In the genomic region with DNA sequence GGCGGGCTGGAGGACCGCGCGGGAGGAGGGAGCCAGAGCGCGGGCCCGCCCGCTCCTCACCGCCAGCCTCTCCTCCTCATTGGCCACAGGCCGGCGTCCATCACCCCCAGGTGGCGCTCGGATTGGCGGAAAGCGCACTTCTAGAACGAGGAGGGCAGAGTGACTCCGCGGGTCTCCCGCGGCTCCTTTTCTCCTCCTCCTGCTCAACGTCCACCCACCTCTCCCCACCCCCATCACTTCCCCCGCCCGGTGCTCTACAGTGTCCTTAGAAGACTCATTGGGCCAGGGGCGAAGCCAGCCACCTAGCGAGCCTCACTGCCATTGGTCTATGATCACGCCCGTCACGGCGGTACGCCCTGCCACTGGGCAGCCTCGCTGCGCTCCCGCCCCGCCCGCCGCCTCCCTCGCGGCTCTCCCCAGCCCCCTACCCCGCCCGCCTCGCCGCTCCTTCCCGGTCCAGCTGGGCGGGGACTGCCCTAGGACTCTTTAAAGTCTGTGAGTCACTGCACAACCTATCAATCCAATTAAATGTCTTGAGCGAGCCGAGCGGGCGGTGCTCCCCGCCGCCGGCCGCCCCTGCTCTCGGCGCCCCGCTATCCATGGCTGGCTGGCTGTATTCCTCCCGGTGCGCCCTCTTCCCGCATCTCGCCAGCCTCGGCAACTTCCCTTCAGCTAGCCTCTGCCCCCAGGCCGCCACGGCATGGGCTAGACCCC, we compare ENCODE assay signal across 8 mouse cellular contexts. TPM values are rescaled to one million over a fixed set of nuclear protein-coding genes. Genes with fewer than 3 reads are reported as not detected.
DNase-seq lines count a peak whose midpoint lies in the region; ATAC-seq and TF ChIP-seq lines count a peak whose summit lies in the region.

Gene Sertad2 (plus strand): TSS at position 515 of the 714 bp plus-strand sequence.

- peak within 1 kb of the TSS; percentile 88 for H3K27ac ChIP-seq in ES-Bruce4 (ENCODE audit: insufficient read depth, low read length)
- peak within 1 kb of the TSS; percentile 92 for H3K27ac ChIP-seq in forebrain, embryonic 13.5 days
- peak within 1 kb of the TSS; percentile 83 for H3K27ac ChIP-seq in liver, postnatal 0 days (ENCODE audit: low read depth)
- H3K27ac ChIP-seq in neural tube, embryonic 14.5 days (ENCODE audit: low read depth, low read length) = peak within 1 kb of the TSS; percentile 93

- peak; percentile 96 for ATAC-seq in cerebellum, adult (ENCODE audit: insufficient number of reproducible peaks, low FRiP score, low TSS enrichment)
- peak; percentile 99 for ATAC-seq in forebrain, embryonic 13.5 days
- ATAC-seq in liver, postnatal 0 days = peak; percentile 95
- ATAC-seq in neural tube, embryonic 14.5 days (ENCODE audit: low read depth) = peak; percentile 100

- TF ChIP-seq POLR2A in ES-Bruce4 (IDR thresholded peaks at IDR 0.05; ENCODE audit: insufficient read depth, low read length) = peak; percentile 24

- H3K4me2 ChIP-seq in forebrain, embryonic 13.5 days = peak within 1 kb of the TSS; percentile 77
- H3K4me2 ChIP-seq in liver, postnatal 0 days (ENCODE audit: low read depth, low read length) = peak within 1 kb of the TSS; percentile 92
- H3K4me2 ChIP-seq in neural tube, embryonic 14.5 days (ENCODE audit: low read depth, low read length) = peak within 1 kb of the TSS; percentile 86

- H3K4me1 ChIP-seq in ES-Bruce4 (ENCODE audit: control insufficient read depth, insufficient read depth, low read length) = no peaks in the 10 kb centered on the region
- peaks cover 23% of the 10 kb centered on the region for H3K4me1 ChIP-seq in forebrain, embryonic 13.5 days
- H3K4me1 ChIP-seq in liver, postnatal 0 days (ENCODE audit: insufficient read depth) = peaks cover 20% of the 10 kb centered on the region
- peaks cover 5% of the 10 kb centered on the region for H3K4me1 ChIP-seq in neural tube, embryonic 14.5 days (ENCODE audit: control insufficient read depth, insufficient read depth, low read length)

- H3K4me3 ChIP-seq in ES-Bruce4 (ENCODE audit: low read depth, low read length) = peak within 1 kb of the TSS; percentile 98
- H3K4me3 ChIP-seq in forebrain, embryonic 13.5 days = peak within 1 kb of the TSS; percentile 80
- H3K4me3 ChIP-seq in liver, postnatal 0 days (ENCODE audit: low read depth, low read length) = peak within 1 kb of the TSS; percentile 83
- peak within 1 kb of the TSS; percentile 74 for H3K4me3 ChIP-seq in neural tube, embryonic 14.5 days (ENCODE audit: low read depth, low read length)

- intact Hi-C loops in heart, postnatal 10 days (cut with DNase I) = loop anchor here (2.0 to 5.0 kb wide), 4 partner anchors 66 to 199 kb away; partner anchors contain the start of gene Aftph

- H3K27me3 ChIP-seq in ES-Bruce4 (ENCODE audit: control insufficient read depth, insufficient read depth, low read length, poor library complexity, severe bottlenecking) = no peaks in the 10 kb centered on the region
- H3K27me3 ChIP-seq in forebrain, embryonic 13.5 days = no peaks in the 10 kb centered on the region
- no peaks in the 10 kb centered on the region for H3K27me3 ChIP-seq in liver, postnatal 0 days (ENCODE audit: insufficient read depth, low read length)
- H3K27me3 ChIP-seq in neural tube, embryonic 14.5 days (ENCODE audit: control insufficient read depth, insufficient read depth, low read length) = no peaks in the 10 kb centered on the region

- no peaks in the 10 kb centered on the region for H3K9me3 ChIP-seq in ES-Bruce4 (replicated peaks; ENCODE audit: control insufficient read depth, insufficient read depth, low read length, poor library complexity, severe bottlenecking)
- no peaks in the 10 kb centered on the region for H3K9me3 ChIP-seq in forebrain, embryonic 13.5 days (replicated peaks)
- H3K9me3 ChIP-seq in liver, postnatal 0 days (ENCODE audit: low read length) = no peaks in the 10 kb centered on the region
- H3K9me3 ChIP-seq in neural tube, embryonic 14.5 days (ENCODE audit: control insufficient read depth, low read length) = no peaks in the 10 kb centered on the region

- peak; percentile 99 to 100 for DNase-seq in heart, postnatal 10 days
- DNase-seq in large intestine, adult 2 months (ENCODE audit: low read depth, low spot score) = peak; percentile 82
- DNase-seq in liver, postnatal 0 days = peak; percentile 97
- DNase-seq in testis, postnatal 10 days (ENCODE audit: low spot score) = peak; percentile 99

- TF ChIP-seq CTCF in ES-Bruce4 (IDR thresholded peaks at IDR 0.05; ENCODE audit: low read depth, low read length) = no peak
- peak; percentile 23 for TF ChIP-seq CTCF in liver, postnatal 0 days (IDR thresholded peaks at IDR 0.05; ENCODE audit: low read depth)

- under 1% methylated on average over 41 of the region's 62 CpGs for WGBS in forebrain, embryonic 13.5 days
- under 1% methylated on average over 48 of the region's 62 CpGs for WGBS in large intestine, adult 2 months
- WGBS in liver, postnatal 0 days (ENCODE audit: insufficient replicate concordance) = under 1% methylated on average over 53 of the region's 62 CpGs
- WGBS in neural tube, embryonic 14.5 days = 2% methylated on average over 43 of the region's 62 CpGs

- H3K36me3 ChIP-seq in ES-Bruce4 (ENCODE audit: control insufficient read depth, insufficient read depth, low read length, poor library complexity, severe bottlenecking) = no peaks in the 10 kb centered on the region
- H3K36me3 ChIP-seq in forebrain, embryonic 13.5 days (ENCODE audit: poor library complexity, severe bottlenecking) = no peaks in the 10 kb centered on the region
- no peaks in the 10 kb centered on the region for H3K36me3 ChIP-seq in liver, postnatal 0 days (replicated peaks; ENCODE audit: insufficient read depth, low read length)
- no peaks in the 10 kb centered on the region for H3K36me3 ChIP-seq in neural tube, embryonic 14.5 days (ENCODE audit: control insufficient read depth, insufficient read depth, low read length)

- peak within 1 kb of the TSS; percentile 84 for H3K9ac ChIP-seq in ES-Bruce4 (ENCODE audit: low read depth, poor library complexity, severe bottlenecking)
- peak within 1 kb of the TSS; percentile 82 for H3K9ac ChIP-seq in forebrain, embryonic 13.5 days
- peak within 1 kb of the TSS; percentile 72 for H3K9ac ChIP-seq in liver, postnatal 0 days (replicated peaks)
- H3K9ac ChIP-seq in neural tube, embryonic 14.5 days (replicated peaks; ENCODE audit: low read depth, low read length) = peak within 1 kb of the TSS; percentile 84

- no peak for TF ChIP-seq EP300 in ES-Bruce4 (IDR thresholded peaks at IDR 0.05; ENCODE audit: insufficient read depth, low read depth, low read length)
- TF ChIP-seq EP300 in liver, postnatal 0 days (IDR thresholded peaks at IDR 0.05; ENCODE audit: low read depth) = no peak

RNA-seq across cellular contexts. Expression of gene Sertad2, which starts in this region (rescaled TPM):
- polyA plus RNA-seq in ES-Bruce4 (2011; ENCODE audit: insufficient read depth, insufficient read length, low read depth, missing spikeins) = 23.1 and 29.0 TPM in 2 replicates
- polyA plus RNA-seq in forebrain, embryonic 13.5 days (2015; fragmentation: Nextera tagmentation; extraction: Ambion mirVana) = 35.2 and 41.8 TPM in 2 replicates
- 10 to 100 TPM; 21.1 to 23.7 TPM for total RNA-seq in heart, postnatal 10 days (2021)
- polyA plus RNA-seq in large intestine, adult 2 months (2012; rRNA removed) = 9.6 and 23.0 TPM in 2 replicates
- polyA plus RNA-seq in liver, postnatal 0 days (2015; fragmentation: Nextera tagmentation; extraction: Ambion mirVana) = 24.0 and 28.2 TPM in 2 replicates
- 30.5 and 34.6 TPM in 2 replicates for polyA plus RNA-seq in neural tube, embryonic 14.5 days (2014; fragmentation: Nextera tagmentation; extraction: Ambion mirVana)

Comparison
In these comparisons a context has a peak if more than half of its experiments do, and no peak if none do; other contexts are left out.
1. Peak in every context shown above with its lines: DNase-seq, ATAC-seq, H3K4me3 ChIP-seq and H3K27ac ChIP-seq.